Mouse (Mus musculus) left cerebral cortex, postnatal 14 days (tissue): ENCODE results near the gene Smpdl3a. TPM values are rescaled to one million over a fixed set of nuclear protein-coding genes. Genes with fewer than 3 reads are reported as not detected.

Source experiments
- DNase-seq, 2 experiments: peaks; one replicate each; pipeline ENCODE4 v3.0.0; 2021 to 2022; ENCODE audit warnings: low spot score in 2 of 2, mixed read lengths in 1 of 2
- intact Hi-C: fragments of 180-260 bp; cut with DNase I; formaldehyde crosslinking; loops from one replicate; pipeline ENCODE4 v1.15.1; 2025
- total RNA-seq, 2 experiments: library from RNA; stranded (reverse); gene quantifications; 2 replicates each; pipeline ENCODE4 v1.2.3; 2021

The Smpdl3a gene
- total RNA-seq, 2 experiments from 2014 or later = 22.6 to 24.8 TPM

DNA sequence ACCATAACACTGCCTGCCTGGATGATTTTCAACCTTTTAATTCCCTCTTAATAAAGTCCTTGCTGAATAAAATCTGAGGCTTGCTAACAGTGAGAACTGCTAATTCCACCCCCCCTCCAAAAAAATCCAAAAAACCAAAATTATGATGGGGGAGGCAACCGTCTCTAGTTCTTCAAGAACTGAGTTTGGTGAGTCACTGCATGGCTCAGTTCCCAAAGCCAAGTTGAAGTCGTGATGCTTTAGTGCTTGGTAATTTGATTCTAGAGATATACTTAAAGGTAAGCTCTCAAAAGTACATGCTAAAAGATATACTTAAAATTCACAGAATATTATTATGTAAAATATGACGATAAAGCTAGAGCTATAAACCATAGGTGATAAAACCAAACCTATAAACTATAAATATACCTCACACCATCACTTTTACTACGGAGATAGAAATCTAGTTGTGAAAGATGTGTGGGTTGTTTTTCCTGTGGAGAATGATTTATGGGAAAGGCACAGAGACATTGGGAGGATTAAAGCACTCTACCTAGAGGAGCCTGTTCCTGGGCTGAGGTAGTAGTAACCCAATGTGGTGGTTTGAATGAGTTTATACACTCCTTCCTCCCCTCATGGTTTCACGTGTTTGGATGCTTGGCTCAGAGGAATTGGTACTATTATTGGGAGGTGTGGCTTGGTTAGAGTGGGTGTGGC, 18.2 kb downstream of the Smpdl3a start:
- intact Hi-C loops = no loop called here
- DNase-seq = peak; percentile 43 to 49

DNA sequence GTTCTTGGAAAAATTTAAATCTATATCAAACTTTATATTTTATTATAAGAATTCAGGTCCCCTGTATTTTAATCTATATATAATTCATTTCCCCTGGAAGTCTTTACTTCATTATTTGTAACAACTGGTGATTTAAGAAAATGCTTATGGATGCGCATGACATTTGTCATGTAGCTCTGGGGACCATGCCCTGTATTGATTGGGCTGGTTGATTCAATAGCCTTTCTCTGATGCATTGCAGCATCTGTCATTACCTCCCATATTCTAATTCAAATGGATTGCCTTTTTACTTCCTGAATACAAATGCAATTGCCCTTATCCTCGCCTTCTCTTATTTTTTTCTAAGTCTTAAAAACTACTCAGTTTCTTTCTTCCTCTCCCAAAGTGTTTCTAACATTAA, 20.2 kb downstream of the Smpdl3a start:
- no peak for DNase-seq
- intact Hi-C loops = no loop called here

DNA sequence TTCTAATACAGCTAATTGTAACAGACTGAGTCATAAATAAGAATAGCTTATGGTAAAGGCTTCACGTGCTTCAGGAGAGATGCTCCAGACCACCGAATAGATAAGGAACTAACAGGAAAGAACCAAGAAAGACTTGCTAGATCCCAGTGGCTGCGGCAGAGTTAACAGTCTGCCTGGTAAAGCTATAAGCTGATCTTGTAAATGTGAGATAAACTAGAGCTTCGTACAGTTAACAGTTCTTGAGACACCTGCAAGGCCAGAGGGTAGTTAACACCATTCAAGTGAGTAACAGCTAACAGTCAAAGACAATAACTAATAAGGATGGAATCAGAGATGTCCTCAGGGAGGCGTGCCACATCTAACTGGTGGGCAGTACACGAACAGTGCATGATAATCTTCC, 21.7 kb downstream of the Smpdl3a start:
- intact Hi-C loops = no loop called here
- DNase-seq = no peak

DNA sequence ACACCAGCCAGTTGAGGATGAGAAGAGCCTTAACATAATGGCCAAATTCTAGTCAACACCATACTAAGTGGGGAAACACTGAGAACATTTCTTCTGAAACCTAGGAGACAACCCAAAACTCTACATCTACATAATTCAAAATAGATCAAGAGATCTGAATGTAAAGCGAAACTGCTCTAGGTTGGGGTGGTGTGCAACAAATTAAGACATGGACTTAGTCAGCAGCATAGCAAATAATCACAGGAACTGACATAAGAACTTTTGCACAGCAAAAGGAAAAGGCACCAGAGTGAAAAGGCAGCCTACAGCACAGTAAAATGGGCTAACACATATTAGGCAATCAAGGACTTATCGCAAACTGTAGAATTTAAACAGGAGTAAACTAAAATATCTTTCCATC, 25.1 kb downstream of the Smpdl3a start:
- intact Hi-C loops = no loop called here
- no peak for DNase-seq

DNA sequence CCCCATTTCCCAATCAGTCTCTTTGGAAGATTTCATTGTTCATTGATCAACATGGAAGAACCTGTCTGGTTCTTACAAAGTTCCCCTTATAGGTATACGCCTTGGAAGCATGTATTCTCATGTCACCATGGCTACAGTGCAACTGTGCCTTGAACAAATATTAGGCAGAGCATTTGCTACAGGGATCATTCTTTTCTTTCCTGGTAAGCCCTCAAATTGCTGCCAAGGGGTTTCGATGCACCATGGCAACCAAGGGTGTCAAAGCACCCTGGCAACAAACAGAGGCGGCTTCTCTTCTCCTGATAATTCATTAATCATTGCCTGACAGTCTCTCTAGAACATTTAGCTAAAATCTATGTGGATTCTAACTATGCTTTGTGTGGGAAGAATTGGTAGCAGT, 28.3 kb downstream of the Smpdl3a start:
- DNase-seq = peak; percentile 49 to 53

DNA sequence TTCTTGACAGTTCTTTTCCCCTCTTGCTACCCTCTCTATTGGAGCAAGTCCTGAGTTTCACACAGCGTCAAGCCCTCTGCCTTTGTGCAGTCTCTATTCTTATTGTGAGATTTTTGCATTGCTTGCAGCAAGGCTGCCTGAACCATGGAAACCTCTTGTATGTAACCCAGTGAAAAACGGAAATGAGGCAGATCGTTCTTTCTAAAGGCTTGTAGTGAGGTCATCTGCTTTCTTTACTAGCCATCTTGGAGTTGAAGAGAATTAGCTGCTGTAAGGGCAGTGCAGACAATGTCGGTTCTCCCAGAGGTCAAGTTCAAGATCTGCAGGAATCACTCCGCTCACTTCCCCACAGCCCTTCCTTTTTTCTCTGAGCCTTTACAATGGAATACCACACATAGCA, 34.5 kb downstream of the Smpdl3a start:
- intact Hi-C loops = no loop called here
- peak in 1 of 2 experiments; percentile 25 for DNase-seq

More for the DNA sequence above, 28.3 kb downstream of the Smpdl3a start:
- intact Hi-C loops = no loop called here

DNA sequence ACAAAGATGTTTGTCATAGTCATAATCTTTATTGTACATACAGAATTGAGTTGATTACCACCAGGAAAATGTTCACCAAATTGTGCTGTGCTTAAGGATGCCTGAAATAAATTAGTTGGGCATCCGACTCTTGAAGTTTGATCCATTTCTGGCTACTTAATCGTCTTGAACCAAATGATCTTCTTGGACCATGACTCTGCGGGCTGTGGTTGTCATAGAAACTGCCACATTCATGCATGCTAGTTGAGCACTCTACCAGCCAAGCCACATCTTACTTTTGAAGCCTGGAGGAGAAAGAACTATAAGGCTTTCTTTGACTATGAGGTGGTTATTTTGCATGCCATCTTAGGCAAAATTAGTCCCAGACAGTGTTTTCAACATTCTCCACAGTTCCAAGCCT, 35.5 kb downstream of the Smpdl3a start:
- DNase-seq = no peak
- intact Hi-C loops = loop anchor here (5.0 kb wide), 1 partner anchor 87 kb away; no protein-coding TSS in a partner anchor

DNA sequence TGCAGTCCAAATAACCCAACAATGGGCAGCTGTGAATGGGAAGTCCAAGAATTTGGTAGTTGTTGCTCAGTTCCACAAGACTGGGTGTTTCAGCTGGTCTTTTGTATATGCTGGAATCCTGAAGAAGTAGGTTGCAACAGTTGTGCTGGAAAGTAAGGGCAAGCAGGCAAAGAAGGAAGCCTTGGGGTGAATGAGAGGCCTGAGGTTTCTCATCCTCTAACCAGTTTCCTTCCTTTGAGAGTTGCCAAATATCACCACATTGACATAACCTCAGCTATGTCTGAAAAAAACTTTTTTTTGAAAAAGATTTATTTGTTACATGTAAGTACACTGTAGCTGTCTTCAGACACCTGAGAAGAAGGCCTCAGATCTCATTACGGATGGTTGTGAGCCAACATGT, 41.0 kb downstream of the Smpdl3a start:
- DNase-seq = no peak
- intact Hi-C loops = loop anchor here (5.0 kb wide), 1 partner anchor 38 kb away; no protein-coding TSS in a partner anchor

DNA sequence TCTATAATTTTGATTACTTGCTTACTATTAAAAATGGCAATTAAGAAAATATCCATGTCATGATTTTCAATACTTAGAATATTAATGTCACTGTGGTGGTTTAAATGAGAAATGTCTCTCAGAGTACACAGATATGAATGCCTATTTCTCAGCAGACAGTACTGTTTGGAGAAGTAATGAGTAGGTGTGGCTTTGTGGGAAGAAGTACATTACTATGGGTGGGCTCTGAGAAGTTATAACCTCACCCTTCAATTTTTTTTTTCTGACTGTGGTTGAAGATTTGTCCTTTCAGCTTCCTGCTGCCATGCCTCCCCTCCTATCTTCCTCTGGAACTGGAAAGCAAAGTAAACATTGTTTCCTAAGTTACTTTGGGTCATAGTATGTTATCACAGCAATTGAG, 41.8 kb downstream of the Smpdl3a start:
- intact Hi-C loops = loop anchor here (5.0 kb wide), 1 partner anchor 39 kb away; no protein-coding TSS in a partner anchor
- no peak for DNase-seq

DNA sequence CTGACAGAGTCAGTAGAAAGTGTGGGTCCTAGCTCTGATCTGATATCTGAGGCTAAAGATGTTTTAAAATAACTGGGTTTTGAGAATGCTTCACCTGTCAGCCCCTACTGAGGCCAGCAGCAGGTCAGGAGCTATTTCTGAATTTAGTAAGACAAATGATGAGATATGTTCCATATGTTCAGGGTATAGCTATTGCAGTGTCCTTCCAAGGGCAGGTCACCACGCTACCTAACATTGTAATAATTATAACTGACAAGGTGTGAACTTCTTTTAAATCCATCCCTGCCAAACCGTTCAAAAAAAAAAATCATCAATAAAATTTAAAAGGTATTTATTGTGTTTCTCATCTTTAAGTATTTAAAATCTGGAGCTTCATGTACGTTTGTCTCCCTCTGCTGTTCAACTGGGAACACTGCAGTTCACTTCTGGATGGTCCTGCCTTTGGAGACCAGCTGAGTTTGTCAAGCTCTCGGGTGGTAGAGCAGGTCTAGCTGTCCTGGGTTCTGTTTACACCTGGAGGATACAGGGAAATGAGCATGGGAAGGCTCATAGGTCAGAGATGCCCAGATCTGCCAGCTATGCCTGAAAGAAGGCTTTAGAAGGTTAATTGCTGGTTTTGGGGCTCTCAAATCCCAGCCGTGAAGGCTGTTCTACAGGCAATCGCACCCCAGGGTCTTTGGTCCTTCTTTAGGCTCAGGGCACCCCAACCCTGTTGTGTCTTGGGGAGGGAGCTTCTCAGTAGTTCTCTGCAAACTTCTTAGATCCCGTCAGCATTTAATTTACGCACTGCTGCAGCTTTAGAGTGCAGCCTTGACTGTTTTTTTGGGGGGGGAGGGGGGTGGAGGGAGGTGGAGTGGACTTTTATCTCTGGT, 47.7 kb downstream of the Smpdl3a start:
- intact Hi-C loops = loop anchor here (1.0 kb wide), 1 partner anchor 99 kb away; no protein-coding TSS in a partner anchor

DNA sequence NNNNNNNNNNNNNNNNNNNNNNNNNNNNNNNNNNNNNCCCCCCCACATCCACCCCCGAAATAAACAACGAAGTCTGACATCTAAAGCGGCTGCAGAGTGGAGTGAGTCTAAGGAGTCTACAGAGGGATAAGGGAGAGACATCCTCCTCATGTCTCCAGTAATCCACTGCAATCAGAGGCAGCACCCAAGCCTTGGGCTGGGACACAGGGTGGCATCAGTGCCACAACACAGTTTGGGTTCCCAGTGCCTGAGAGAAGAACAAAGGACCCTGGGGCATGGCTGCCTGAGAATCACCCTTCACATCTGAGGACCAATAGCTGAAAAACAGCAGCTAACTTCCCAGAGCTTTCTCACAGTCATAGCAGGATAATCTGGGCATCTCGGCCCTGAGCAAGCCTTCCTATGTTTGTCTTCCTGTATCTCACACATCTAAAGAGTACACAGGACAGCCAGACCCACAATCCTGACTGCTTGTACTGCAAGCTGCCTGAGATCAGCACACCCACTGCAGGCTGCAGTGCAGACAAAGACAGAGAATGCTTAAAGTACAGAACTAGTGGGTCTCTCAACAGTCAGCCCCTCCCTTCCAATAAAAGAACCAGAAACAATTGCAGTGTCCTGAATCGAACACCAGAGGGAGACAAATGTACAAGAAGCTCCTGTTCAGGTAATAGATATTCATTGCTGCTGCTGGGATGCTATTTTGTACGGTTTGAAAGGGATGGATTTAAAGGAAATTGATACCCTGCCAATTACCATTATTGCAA, 54.0 kb downstream of the Smpdl3a start:
- intact Hi-C loops = no loop called here
- DNase-seq = peak; percentile 36 to 47

More for the DNA sequence above, 47.7 kb downstream of the Smpdl3a start:
- peak; percentile 75 for DNase-seq

Other genes starting within 250 kb of the Smpdl3a start
- gene Pkib, start 162.4 kb upstream of the Smpdl3a start, total RNA-seq = 10 to 100 TPM in 1 of 2 experiments, 1 to 10 TPM in 1; 8.2 to 12.9 TPM
- gene Fabp7, start 9.5 kb upstream of the Smpdl3a start, total RNA-seq = 100 to 1,000 TPM; 162 to 165 TPM